Mouse (Mus musculus) gastrocnemius, postnatal 36 days (tissue): ENCODE data around the gene Nipal3. TPM values are rescaled to one million over a fixed set of nuclear protein-coding genes. Genes with fewer than 3 reads are reported as not detected.

ENCODE experiments used
- DNase-seq, 2 experiments: peaks; one replicate each; pipeline ENCODE4 v3.0.0; 2022
- intact Hi-C: fragments of 180-260 bp; cut with DNase I; formaldehyde crosslinking; loops from one replicate; pipeline ENCODE4 v1.15.1; 2025
- microRNA-seq, 2 experiments: library from miRNA; unstranded; fragments of <30 nt; microRNA quantifications; one replicate each; pipeline ENCODE4 v1.2.0; 2021
- total RNA-seq, 2 experiments: library from RNA; stranded (reverse); gene quantifications; 2 replicates each; pipeline ENCODE4 v1.2.3; 2021

The Nipal3 gene
- total RNA-seq, 2 experiments from 2014 or later: 12.7 to 16.3 TPM

- DNase-seq: no peak
- intact Hi-C loops: no loop called here
Measured at GRCm38 (mm10) chr4:135397551-135397950, 97.3 kb downstream of the Nipal3 start.

GRCm38 (mm10) chr4:135396303-135396702 is 98.5 kb downstream of the Nipal3 start:
- no peak for DNase-seq
- intact Hi-C loops: no loop called here

Small RNA genes within 50 kb of the gene (microRNA-seq; reads per million reads assigned to microRNA genes)
- 0 reads per million in 2 experiments for gene Gm25317
- 57.9 to 105 reads per million in 2 experiments for gene Mir700

Other genes starting within 250 kb of the Nipal3 start
- 10 to 100 TPM; 22.4 to 24.3 TPM for gene Clic4, start 222.2 kb downstream of the Nipal3 start, total RNA-seq
- gene Srrm1, start 141.7 kb downstream of the Nipal3 start, total RNA-seq: 10 to 100 TPM; 51.5 to 59.3 TPM
- 1 to 10 TPM; 2.2 to 4.9 TPM for gene Ncmap, start 96.8 kb downstream of the Nipal3 start, total RNA-seq
- 1 to 10 TPM; 3.2 to 4.0 TPM for gene Rcan3, start 61.2 kb downstream of the Nipal3 start, total RNA-seq
- not detected for gene Stpg1, start 248 bp downstream of the Nipal3 start, total RNA-seq
- gene Grhl3, start 78.6 kb upstream of the Nipal3 start, total RNA-seq: under 1 TPM; 0.08 to 0.20 TPM
- gene Ifnlr1, start 191.2 kb upstream of the Nipal3 start, total RNA-seq: under 1 TPM; 0.23 to 0.35 TPM
- not detected for gene Il22ra1, start 233.1 kb upstream of the Nipal3 start, total RNA-seq